Mouse (Mus musculus) gonadal fat pad, adult 2 months (tissue): ENCODE results near the gene Pgk1. TPM values are rescaled to one million over a fixed set of nuclear protein-coding genes. Genes with fewer than 3 reads are reported as not detected.
"Not testable (repeated sequence)": the region's sequence is repeated elsewhere in the genome, so short reads cannot be mapped to it uniquely, and the experiment has no call there.

Experiments
- DNase-seq: peaks from one replicate; pipeline ENCODE4 v3.0.0-alpha.2; 2012; ENCODE audit warnings: low read depth
- polyA plus RNA-seq: library from polyadenylated mRNA; depleted of rRNA; stranded (reverse); fragments of >200 nt; gene quantifications from 2 replicates; pipeline ENCODE4 v1.2.3, GENCODE M21; 2012; rRNA removed

The Pgk1 gene
- 112 and 147 TPM in 2 replicates for polyA plus RNA-seq

GRCm38 (mm10) chrX:106186713-106187649 lies at the start of gene Pgk1:
TSS of gene Pgk1 (plus strand) at chrX:106187100.
- DNase-seq = no peak

- DNase-seq = no peak
Observed at GRCm38 (mm10) chrX:106139309-106140070, 47.4 kb upstream of the Pgk1 start.

- DNase-seq = no peak
Observed at GRCm38 (mm10) chrX:106142936-106143335, 44.0 kb upstream of the Pgk1 start, which contains the start of gene Tlr13. TSS of gene Tlr13 (plus strand) at chrX:106143204.

- no peak for DNase-seq
Observed at GRCm38 (mm10) chrX:106148185-106148584, 38.7 kb upstream of the Pgk1 start.

GRCm38 (mm10) chrX:106149460-106149859 lies 37.4 kb upstream of the Pgk1 start:
- no peak for DNase-seq

- DNase-seq = no peak
Observed at GRCm38 (mm10) chrX:106154180-106154586, 32.7 kb upstream of the Pgk1 start.

GRCm38 (mm10) chrX:106155892-106156291 lies 31.0 kb upstream of the Pgk1 start:
- no peak for DNase-seq

- no peak for DNase-seq
Observed at GRCm38 (mm10) chrX:106163995-106164394, 22.9 kb upstream of the Pgk1 start.

- no peak for DNase-seq
Observed at GRCm38 (mm10) chrX:106164555-106164954, 22.3 kb upstream of the Pgk1 start.

GRCm38 (mm10) chrX:106165089-106165488 lies 21.8 kb upstream of the Pgk1 start:
- no peak for DNase-seq

- DNase-seq = no peak
Observed at GRCm38 (mm10) chrX:106171106-106171852, 15.6 kb upstream of the Pgk1 start.

- DNase-seq = no peak
Observed at GRCm38 (mm10) chrX:106171853-106172154, 15.1 kb upstream of the Pgk1 start.

GRCm38 (mm10) chrX:106176331-106176730 lies 10.6 kb upstream of the Pgk1 start:
- no peak for DNase-seq

- no peak for DNase-seq
Observed at GRCm38 (mm10) chrX:106184279-106184678, 2.6 kb upstream of the Pgk1 start.

- DNase-seq = no peak
Observed at GRCm38 (mm10) chrX:106185706-106186105, 1.2 kb upstream of the Pgk1 start.

- DNase-seq = no peak
Observed at GRCm38 (mm10) chrX:106187737-106188136, 837 bp downstream of the Pgk1 start.

GRCm38 (mm10) chrX:106189356-106189755 lies 2.5 kb downstream of the Pgk1 start:
- DNase-seq = no peak

- DNase-seq = no peak
Observed at GRCm38 (mm10) chrX:106190091-106190490, 3.2 kb downstream of the Pgk1 start.

GRCm38 (mm10) chrX:106194361-106194760 lies 7.5 kb downstream of the Pgk1 start:
- not testable (repeated sequence) for DNase-seq

- no peak for DNase-seq
Observed at GRCm38 (mm10) chrX:106197308-106197707, 10.4 kb downstream of the Pgk1 start.

GRCm38 (mm10) chrX:106198904-106199303 lies 12.0 kb downstream of the Pgk1 start:
- no peak for DNase-seq

- no peak for DNase-seq
Observed at GRCm38 (mm10) chrX:106209100-106209499, 22.2 kb downstream of the Pgk1 start.
